In genomic region chr6:55043206-55043605, GRCm38 (mm10) we compare ENCODE assay signal across 13 mouse cellular contexts.
"Had no signal": no experiment of that assay in that cellular context is flagged by ENCODE, and none has a peak within 500 bp of the region (broad histone marks: within the 10 kb centered on the region; RNA-seq: fewer than 3 reads in every experiment).

No protein-coding gene starts in this region.

- H3K27ac ChIP-seq: kidney, embryonic 15.5 days; limb, embryonic 15.5 days; liver, embryonic 12.5 days; neural tube, embryonic 12.5 days had no signal

- DNase-seq: kidney, adult 18-20 months; layer of hippocampus, adult 9-11 months; layer of hippocampus, postnatal 36 days; lung, embryonic 14.5 days; lung, postnatal 10 days; lung, postnatal 4 days; midbrain, embryonic 14.5 days; thymus, adult 18-20 months; thymus, postnatal 14 days had no signal

- H3K4me3 ChIP-seq: kidney, embryonic 15.5 days; limb, embryonic 15.5 days; liver, embryonic 12.5 days; neural tube, embryonic 12.5 days had no signal

- H3K9ac ChIP-seq: kidney, embryonic 15.5 days; limb, embryonic 15.5 days; liver, embryonic 12.5 days; lung, embryonic 14.5 days; neural tube, embryonic 12.5 days had no signal

- H3K9me3 ChIP-seq: kidney, embryonic 15.5 days; limb, embryonic 15.5 days; liver, embryonic 12.5 days; neural tube, embryonic 12.5 days had no signal

- H3K4me2 ChIP-seq: kidney, embryonic 15.5 days; limb, embryonic 15.5 days; liver, embryonic 12.5 days; lung, embryonic 14.5 days; neural tube, embryonic 12.5 days had no signal

- H3K27me3 ChIP-seq: kidney, embryonic 15.5 days; limb, embryonic 15.5 days; liver, embryonic 12.5 days; neural tube, embryonic 12.5 days had no signal

- ATAC-seq: liver, embryonic 12.5 days had no signal
